Mouse (Mus musculus): ENCODE measurements around the gene Lima1.

Lima1 gene

DNA sequence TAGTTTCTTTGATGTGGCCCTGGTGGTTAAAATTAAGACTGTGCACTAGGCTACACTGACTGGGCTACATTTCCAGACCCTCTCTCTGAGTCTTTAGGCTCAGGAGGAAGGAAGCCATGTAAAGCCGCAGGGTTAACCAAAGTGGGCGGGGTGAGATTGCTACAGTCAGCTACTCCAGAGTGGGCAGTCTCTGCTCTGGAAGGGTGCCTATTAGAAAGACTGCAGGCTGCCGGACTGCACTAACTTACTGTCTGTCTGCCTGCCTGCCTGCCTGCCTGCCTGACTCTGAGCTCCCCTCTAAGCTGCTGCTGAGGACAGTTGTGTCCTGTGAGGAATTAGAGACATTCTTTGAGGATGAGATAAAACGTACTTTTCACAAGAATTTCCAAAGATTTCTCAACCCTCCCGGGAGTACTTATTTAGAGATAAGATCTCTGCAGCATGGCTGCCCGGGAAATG is 72.0 kb downstream of the Lima1 start:
- in situ Hi-C loops (cut with MseI, MboI), result no loop called here

DNA sequence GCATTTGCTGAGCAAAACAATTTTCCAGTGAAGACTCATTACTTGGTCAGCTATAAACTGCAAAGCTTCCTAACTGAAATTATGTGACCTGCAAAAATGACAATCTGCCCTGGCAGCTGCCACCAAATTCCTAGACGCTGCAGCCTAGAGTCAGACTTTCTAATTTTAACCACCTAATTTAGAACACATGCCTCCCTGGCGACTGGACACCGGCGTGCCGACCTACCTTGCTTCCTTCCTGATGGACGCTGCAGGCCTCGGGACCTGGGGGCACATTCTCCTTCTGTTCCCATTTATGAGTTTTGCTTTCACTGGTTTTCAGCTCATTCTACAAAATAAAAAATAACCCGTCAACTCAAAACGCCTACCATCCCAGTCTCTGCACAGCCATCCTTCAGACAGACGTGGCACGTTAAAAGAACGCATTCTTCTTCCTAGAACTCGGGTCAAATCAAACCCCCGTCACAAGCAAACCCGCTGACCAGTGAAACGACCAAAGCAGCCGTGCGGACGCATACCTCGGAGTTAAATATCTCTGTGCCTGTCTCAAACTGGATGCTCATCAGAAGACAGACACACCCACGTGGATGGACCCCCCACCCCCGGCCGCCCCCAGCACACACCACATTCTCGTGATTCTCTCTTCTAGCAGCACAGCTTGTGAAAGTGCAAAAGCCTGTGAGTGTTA is 73.2 kb downstream of the Lima1 start:
- in situ Hi-C loops (cut with MseI, MboI), result no loop called here

DNA sequence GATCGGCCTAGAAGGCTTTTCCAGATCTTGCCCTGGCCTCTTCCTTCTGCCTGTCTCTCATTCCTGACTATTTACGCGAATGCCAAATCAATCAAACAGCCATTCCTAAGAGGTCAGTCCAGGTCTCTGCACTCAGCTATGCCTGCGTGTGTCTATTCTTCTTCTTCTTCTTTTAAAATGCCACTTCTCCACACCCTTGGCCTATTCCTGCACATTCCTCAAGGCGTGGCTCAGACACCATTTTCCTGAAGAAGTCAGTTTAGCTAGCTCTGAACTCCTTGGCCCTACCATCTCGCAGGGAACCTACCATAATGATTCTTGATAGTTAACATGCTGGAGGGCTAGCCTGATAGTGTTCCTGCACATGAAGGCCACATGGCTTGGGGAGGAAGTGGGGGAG is 75.5 kb downstream of the Lima1 start:
- in situ Hi-C loops (cut with MseI, MboI), result no loop called here

DNA sequence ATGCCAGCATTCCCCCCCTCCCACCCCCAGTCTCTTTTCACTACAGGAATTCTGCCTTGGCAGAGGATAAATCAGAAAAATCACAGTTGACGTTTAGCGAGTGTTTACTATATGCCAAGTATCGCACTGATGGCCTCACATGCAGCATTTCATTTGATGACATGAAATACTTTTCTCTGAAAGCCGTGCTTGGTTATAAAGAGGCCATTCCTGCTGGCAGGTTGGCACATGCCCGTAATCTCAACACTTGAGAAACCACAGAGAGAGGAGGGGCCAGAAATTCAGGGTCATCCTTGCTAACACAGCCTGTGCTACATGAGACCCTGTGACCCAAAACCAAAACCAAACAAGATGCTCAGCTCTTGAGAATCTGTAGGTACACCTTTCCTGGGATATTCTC is 77.4 kb downstream of the Lima1 start:
- in situ Hi-C loops (cut with MseI, MboI), result no loop called here

DNA sequence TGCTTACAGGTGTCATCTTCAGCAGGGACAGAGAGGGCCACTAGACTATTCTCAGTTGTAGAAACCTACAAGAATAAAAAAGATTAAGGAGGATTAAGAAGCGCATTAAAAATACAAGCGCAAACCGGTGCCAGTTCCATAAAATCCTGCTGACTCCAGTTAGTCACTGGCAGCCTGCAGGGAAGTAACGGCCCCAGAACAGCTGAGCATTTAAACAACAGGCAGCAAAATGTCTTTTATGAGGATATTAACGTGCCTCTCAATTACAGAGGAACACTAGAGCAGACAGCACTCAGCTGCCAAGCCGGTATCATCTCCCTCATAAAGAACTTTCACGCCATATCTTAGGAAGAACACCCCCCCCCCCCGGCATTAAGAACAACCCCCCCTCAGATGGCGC is 78.5 kb downstream of the Lima1 start:
- in situ Hi-C loops (cut with MseI, MboI), result no loop called here

DNA sequence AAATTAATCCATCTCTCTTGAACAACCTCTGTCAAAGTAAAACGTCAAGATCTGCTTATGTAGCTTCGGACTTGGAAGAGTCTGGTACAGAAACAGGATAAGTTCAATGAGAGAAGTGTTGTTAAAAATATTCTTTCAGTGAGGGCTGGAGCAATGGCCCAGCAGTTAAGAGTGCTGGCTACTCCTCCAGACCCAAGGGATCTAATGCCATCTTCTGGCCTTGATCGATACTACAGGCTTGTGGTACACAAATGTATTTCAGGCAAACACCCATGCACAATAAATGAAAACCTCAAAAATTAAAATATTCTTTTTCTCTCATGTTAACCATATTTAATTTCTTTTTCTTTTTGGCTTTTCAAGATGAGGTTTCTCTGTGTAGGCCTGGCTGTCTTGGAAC is 79.2 kb downstream of the Lima1 start:
- in situ Hi-C loops (cut with MseI, MboI), result no loop called here

DNA sequence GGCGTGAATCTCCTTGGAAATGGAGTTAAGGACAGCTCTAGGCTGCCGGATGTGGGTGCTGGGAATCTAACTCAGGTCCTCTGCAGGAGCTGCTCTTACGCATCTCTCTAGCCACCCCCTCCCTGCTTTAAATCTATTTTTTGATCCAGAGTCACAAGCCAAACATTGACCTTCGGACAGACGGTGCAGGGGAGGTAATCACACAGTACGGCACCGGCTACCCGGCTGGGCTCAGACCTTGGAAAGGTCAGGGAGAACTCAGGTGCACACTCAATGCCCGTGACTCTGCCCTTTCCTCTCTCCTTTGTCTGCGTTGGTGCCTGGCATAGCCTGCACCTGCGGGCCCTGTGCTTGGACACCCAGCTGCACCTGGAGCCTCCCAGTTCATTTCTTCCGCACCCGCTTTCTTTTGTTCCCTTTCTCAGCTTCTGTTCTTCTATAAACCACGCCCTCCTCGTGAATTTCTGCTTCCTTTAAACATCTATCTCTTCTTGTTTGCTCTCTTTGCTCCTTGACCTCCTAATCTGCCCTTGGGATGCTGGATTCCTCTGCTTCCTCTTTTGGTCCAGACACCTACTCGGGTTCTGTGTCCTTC is 82.9 kb downstream of the Lima1 start:
- in situ Hi-C loops (cut with MseI, MboI), result no loop called here

DNA sequence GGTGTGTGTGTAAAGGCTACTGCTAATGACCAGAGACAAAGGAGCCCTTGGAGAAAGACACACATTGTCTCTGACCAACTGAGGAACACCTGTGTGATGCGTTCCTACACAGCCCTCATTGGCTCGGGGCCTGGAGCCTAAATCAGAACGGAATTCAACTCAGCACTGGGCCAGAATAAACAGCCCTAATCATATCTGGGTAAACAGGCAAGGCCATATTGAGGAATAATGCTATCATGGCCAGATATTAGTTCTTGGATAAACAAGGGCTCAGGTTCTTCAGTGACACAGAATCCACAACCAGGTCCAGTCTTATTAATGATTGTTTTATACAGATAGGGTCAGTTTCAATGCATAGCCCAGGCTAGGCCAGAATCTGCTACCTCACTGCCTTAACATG is 84.3 kb downstream of the Lima1 start:
- in situ Hi-C loops (cut with MseI, MboI), result no loop called here

DNA sequence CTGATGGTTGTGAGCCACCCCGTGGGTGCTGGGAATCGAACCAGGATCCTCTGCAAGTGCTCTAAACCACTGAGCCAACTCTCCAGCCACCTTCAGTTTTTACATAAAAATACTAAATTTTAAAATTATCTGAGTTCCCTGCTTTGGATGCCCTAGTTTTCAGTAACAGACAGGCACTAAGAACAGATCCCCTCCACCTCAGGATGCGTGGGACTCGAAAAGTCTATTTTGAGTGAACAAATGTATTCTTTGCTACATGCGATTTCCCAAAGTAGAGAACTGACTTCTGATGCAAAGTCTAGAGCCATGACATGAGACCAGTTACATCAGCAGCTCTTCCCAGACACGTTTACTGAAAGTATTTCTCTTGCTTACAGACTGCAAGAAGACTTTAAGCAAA is 84.8 kb downstream of the Lima1 start:
- in situ Hi-C loops (cut with MseI, MboI), result no loop called here

DNA sequence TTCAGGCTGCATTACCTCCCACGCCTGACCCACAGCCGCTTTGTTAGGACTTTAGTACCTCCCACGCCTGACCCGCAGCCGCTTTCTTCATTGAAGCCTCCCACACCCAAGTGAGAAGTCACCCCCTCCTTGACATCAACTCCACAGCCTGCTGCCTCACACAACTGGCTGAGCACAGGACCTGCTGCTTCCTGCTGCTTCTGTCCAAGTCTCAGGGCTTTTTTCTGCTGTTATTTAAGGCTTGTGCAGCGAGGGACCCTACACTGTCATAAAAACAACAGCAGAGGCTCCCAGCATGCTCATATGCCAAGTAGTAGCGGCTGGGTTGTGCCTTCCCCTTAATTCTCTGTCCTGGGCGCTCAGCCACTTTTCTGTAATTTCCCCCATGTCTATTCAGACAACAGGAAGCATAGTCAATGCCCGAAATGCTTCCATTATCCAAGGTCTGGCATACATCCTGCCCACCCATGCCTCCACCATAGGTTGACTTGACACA is 87.6 kb downstream of the Lima1 start:
- in situ Hi-C loops (cut with MseI, MboI), result no loop called here

DNA sequence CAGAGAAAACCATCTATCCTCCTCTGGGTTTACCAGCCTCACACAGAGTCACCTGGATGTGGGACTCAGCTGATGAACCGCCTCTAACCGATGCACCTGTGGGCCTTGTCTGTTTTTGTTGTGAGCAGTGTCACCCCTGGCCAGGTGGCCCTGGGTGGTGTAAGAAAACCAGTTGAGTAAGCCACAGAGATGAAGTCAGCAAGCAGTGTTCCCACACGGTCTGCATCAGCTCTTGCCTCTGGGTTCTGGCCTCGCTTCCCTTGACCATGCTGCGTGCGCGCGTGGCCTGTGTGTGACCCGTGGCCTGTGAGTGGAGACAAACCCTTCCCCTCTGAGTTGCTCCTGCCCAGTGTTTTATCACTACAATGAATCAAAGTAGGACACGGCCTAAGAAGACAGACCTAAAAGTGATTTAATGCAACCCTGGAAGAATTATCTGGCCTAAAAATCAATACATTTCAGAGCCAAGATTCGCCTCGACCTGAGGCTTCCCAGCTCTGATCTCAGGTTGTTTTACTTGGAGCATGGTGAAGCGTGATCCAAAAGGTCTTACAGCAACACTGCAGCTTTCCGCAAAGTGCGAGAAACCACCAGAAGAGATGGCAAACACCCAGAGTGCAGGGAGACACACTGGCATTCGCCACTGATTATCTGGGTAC is 96.5 kb downstream of the Lima1 start:
- in situ Hi-C loops (cut with MseI, MboI), result loop anchor here in 1 of 2 experiments (10.0 kb wide), 1 partner anchor 54 kb away; the partner anchor contains the start of gene Cox14

DNA sequence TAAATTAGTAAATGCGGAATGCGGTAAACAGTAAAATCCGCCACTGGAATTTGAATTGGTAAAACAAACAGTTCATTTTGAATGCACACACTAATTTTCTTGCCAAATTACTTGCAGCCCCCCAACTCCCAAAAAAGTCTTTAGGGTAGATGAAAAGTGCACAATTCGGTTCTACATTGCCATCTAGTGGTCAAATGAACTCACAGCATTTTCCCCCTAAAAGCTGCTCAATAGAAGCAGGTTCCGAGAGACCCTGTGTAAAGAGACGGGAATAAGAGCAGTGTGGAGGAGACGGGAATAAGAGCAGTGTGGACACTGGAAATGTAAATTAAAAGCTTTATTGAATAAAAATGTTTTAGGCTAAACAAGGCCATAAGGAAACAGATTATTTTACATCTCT is 97.1 kb downstream of the Lima1 start:
- in situ Hi-C loops (cut with MseI, MboI), result loop anchor here in 1 of 2 experiments (10.0 kb wide), 1 partner anchor 53 kb away; the partner anchor contains the start of gene Cox14

DNA sequence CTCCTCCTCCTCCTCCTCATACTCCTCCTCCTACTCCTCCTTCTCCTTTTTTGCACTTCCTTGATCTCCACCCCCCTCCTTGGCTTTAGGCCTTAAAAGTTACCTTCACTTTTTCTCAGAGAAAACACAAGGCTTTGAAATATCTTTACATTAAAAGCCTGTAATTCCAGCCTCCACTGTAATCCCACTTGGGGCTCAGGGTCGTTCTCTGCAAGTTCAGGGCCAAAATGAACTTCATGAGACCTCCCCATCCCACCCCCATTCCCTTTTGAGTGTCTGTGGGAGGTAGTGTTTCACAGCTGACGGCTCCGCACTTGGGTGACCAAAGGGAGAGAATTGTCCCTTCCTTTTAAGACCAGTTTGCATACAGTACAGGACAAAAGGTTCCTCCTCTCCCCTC is 102.3 kb downstream of the Lima1 start:
- in situ Hi-C loops (cut with MseI, MboI), result loop anchor here in 1 of 2 experiments (10.0 kb wide), 1 partner anchor 48 kb away; the partner anchor contains the start of gene Cox14

DNA sequence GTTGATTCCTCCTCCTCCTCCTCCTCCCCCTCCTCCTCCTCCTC is 102.6 kb downstream of the Lima1 start, which contains the start of gene Cers5:
Cers5 (minus strand) TSS at position 5 of the 44 bp plus-strand sequence.
- in situ Hi-C loops (cut with MseI, MboI), result loop anchor here in 1 of 2 experiments (10.0 kb wide), 1 partner anchor 48 kb away; the partner anchor contains the start of gene Cox14

DNA sequence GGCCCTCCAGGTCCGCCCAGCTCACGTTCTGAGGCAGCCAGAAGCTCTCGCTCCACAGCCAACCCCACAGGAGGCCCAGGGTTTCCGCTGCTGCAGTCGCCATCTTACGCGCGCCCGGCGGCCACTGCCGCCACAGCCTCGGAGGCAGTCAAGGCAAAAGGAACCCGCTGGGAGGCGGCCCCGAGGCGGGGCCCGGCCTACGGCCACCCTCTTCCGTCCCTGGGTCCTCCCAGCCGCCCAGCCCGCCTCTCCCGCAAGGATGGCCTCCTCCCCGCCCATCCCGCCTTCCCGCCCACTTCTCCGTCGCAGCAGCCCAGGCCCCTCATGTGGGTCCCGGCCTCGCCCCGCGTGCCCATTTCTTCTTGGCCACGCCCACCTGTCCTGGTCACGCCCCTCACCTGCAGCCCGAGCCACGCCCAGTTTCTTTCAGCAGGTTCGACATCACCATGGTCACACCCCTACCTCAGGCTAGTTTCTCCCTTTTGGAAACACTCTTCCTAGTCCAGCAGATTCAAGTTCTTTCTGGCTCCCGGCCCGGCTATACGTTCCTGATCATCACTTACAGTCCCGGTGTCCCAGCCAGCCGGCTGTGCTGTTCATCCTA is 102.9 kb downstream of the Lima1 start:
- in situ Hi-C loops (cut with MseI, MboI), result loop anchor here in 1 of 2 experiments (10.0 kb wide), 1 partner anchor 48 kb away; the partner anchor contains the start of gene Cox14

DNA sequence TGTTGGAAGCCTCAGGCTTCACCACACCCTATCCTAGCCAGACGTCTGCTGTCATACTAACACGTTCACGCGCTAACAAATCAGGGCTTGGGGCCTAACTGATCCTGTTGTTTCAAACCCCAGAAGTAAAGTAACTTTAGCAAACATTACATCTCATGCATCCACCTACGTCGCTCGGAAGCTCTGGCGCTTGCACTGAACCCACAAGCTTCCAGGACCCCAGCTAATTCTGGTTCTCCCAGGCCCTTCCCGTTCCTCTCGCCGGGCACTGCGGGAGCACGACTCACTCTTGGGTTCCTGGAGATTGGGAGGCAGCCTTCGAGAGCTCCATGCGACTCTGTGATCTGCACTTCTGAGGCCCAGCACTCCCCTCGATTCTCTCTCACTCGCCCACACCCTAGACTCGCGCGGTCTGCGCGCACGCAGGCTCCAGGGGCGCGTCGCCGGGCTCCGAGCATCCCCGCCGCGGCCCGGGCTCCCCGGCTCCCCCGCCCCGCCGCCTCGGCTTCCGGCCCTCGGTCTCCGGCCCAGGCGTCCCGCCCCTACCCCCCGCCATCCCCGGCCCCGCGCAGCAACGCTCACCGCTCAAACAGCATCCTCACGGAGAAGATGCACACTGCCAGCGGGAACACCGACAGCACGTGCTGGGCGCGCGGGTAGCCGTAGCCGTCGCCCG is 103.5 kb downstream of the Lima1 start:
- in situ Hi-C loops (cut with MseI, MboI), result loop anchor here in 1 of 2 experiments (10.0 kb wide), 1 partner anchor 47 kb away; the partner anchor contains the start of gene Cox14

DNA sequence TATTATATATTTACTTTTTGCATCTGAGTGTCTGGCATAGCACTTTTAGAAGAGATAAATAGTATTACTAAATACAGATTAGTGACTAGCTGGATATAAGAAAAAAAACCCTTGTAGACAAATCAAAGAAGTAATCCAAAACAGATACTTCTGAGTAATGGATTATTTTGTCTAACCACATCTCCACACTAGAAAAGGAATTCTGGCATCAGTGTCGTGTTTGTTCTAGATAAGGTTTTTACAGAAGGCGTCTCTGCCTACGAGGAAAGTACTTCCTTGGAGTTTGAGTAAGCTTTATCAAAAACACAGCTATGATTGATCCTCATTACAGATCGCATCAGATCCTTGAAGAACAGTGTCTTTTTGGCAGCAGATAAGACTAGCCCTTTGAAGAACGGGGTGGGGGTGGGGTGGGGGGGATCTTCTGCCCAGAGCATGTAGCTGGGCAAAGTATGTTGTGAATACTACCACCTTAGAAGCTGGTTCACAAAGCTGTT is 104.2 kb downstream of the Lima1 start:
- in situ Hi-C loops (cut with MseI, MboI), result loop anchor here in 1 of 2 experiments (10.0 kb wide), 1 partner anchor 46 kb away; the partner anchor contains the start of gene Cox14

DNA sequence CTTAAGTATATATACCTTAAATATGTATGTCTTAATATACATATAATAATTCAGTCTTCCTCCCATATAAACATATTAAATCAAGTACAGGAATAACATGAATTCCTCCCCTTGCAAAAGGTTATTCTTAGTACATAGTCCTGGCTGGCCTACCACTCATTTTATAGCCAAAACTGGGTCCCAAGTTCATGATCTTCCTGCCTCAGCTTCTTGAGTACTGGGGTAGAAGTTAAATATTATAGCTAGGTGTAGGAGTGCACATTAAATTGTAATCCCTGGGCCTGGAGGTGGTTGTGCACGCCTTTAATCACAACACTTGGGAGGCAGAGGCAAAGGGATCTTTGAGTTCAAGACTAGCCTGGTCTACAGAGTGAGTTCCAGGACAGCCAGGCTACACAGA is 106.5 kb downstream of the Lima1 start:
- in situ Hi-C loops (cut with MseI, MboI), result no loop called here

DNA sequence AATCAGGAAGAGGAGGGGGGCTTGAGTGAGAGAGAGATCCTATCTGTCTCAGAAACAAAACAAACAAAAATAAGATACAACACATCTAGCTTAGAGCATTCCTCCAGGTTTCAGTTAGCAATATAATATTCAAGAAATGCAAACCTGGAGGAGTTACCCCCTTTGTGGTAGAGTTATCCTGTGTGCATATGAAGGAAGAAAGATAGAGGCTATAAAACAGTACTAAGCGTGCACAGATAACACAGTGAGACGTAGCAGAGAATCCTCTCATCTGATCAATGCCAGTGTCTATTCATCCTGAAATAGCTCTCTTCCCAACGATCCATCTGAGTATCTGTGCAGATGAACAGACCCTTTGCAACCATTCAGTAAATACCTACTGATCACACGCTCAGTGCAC is 107.8 kb downstream of the Lima1 start:
- in situ Hi-C loops (cut with MseI, MboI), result no loop called here

DNA sequence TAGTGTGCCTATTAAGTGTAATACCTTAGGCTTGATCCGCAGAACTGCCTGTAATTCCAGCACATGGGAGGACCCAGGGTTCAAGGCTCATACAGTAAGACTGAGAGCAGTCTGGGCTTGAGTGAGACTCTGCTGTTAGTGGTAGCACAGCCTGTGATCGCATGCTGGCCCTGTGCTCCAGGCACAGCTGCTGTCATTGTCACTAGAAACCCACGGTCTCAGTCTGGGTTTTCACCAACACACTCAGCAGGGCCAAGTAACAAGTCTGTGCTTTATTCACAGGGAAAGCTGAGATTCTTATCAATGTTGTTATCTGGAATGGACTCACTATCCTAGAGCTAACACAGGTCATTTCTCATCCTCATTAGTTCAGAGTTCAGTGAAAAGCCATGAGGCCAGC is 121.1 kb downstream of the Lima1 start:
- in situ Hi-C loops (cut with MseI, MboI), result no loop called here

DNA sequence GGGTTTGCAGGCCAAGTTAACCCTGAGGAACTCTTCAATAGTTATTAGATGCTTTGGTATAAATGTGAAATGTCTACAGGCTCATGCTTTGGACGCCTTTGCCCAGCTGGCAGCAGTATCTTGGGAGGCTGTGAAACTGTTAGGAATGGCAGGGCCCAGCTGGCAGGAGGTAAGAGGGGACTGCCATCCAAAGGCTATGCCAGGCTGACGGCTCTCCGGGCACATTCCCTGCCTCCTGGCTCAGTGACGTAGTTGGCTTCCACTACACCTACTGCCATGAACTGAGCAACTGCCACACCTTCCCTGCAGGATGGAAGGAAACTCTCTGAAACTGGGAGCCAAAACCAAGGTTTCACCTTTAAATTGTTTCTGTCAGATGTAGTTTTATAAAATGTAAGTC is 135.0 kb downstream of the Lima1 start:
- in situ Hi-C loops (cut with MseI, MboI), result no loop called here

DNA sequence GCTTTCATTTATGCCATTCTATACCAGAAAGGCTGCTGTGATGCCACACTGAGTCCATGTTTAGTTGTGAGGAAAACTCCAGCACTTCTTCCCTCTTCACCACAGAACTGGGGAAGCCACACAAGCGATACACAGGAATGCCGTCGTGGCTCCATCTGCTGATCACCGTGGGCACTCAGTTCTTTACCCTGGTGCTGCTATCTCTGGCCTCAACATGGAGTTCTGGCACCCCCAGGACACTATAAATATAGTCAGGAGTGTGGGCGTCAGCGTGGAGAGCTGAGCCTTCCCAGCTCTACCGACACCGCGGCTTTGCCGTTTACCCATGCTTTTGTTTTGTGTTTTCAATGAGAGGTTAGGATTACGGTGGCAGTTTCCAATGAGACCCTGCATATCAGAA is 138.6 kb downstream of the Lima1 start:
- in situ Hi-C loops (cut with MseI, MboI), result no loop called here
